Mouse (Mus musculus) cerebellum, adult 9-11 months (tissue): Measurements from ENCODE around the gene Dnajb11.

Source experiments
- DNase-seq: peaks from one replicate; pipeline ENCODE4 v3.0.0; 2022

Dnajb11 gene

GRCm38 (mm10) chr16:22883441-22883840 is 25.8 kb downstream of the Dnajb11 start:
- no peak for DNase-seq

GRCm38 (mm10) chr16:22885356-22885755 is 27.7 kb downstream of the Dnajb11 start:
- DNase-seq = no peak

- no peak for DNase-seq
Observed at GRCm38 (mm10) chr16:22886726-22887125, 29.1 kb downstream of the Dnajb11 start.

GRCm38 (mm10) chr16:22888835-22889234 is 31.2 kb downstream of the Dnajb11 start:
- DNase-seq = no peak

GRCm38 (mm10) chr16:22889716-22890115 is 32.1 kb downstream of the Dnajb11 start:
- no peak for DNase-seq

- no peak for DNase-seq
Observed at GRCm38 (mm10) chr16:22890683-22891510, 33.3 kb downstream of the Dnajb11 start, which contains the start of gene Ahsg. Ahsg (plus strand) TSS chr16:22891277.

- DNase-seq = no peak
Observed at GRCm38 (mm10) chr16:22891733-22892154, 34.1 kb downstream of the Dnajb11 start.

GRCm38 (mm10) chr16:22894095-22894494 is 36.5 kb downstream of the Dnajb11 start:
- no peak for DNase-seq

- DNase-seq = no peak
Observed at GRCm38 (mm10) chr16:22896618-22897017, 39.0 kb downstream of the Dnajb11 start.

GRCm38 (mm10) chr16:22899346-22899745 is 41.7 kb downstream of the Dnajb11 start:
- DNase-seq = no peak

- no peak for DNase-seq
Observed at GRCm38 (mm10) chr16:22899866-22900570, 42.4 kb downstream of the Dnajb11 start.

- DNase-seq = no peak
Observed at GRCm38 (mm10) chr16:22901326-22901725, 43.7 kb downstream of the Dnajb11 start.

- DNase-seq = no peak
Observed at GRCm38 (mm10) chr16:22909290-22909689, 51.6 kb downstream of the Dnajb11 start.

GRCm38 (mm10) chr16:22911986-22912385 is 54.3 kb downstream of the Dnajb11 start:
- no peak for DNase-seq

GRCm38 (mm10) chr16:22912886-22913285 is 55.2 kb downstream of the Dnajb11 start:
- no peak for DNase-seq

GRCm38 (mm10) chr16:22914276-22914675 is 56.6 kb downstream of the Dnajb11 start:
- no peak for DNase-seq

- no peak for DNase-seq
Observed at GRCm38 (mm10) chr16:22918034-22918433, 60.4 kb downstream of the Dnajb11 start, which contains the start of gene Fetub. Fetub (plus strand) TSS chr16:22918334.

- DNase-seq = no peak
Observed at GRCm38 (mm10) chr16:22918664-22919312, 61.1 kb downstream of the Dnajb11 start.

- DNase-seq = no peak
Observed at GRCm38 (mm10) chr16:22919971-22920854, 62.6 kb downstream of the Dnajb11 start.

- no peak for DNase-seq
Observed at GRCm38 (mm10) chr16:22921761-22922160, 64.1 kb downstream of the Dnajb11 start.

GRCm38 (mm10) chr16:22922433-22922832 is 64.8 kb downstream of the Dnajb11 start:
- DNase-seq = no peak
